Mouse (Mus musculus) Muller cell, postnatal 12 days (primary cell): ENCODE data around the gene Tbc1d19.

Experiments
- DNase-seq: peaks from one replicate; pipeline ENCODE4 v3.0.0-alpha.2; 2015; ENCODE audit errors: inconsistent ontology term

The Tbc1d19 gene

DNA sequence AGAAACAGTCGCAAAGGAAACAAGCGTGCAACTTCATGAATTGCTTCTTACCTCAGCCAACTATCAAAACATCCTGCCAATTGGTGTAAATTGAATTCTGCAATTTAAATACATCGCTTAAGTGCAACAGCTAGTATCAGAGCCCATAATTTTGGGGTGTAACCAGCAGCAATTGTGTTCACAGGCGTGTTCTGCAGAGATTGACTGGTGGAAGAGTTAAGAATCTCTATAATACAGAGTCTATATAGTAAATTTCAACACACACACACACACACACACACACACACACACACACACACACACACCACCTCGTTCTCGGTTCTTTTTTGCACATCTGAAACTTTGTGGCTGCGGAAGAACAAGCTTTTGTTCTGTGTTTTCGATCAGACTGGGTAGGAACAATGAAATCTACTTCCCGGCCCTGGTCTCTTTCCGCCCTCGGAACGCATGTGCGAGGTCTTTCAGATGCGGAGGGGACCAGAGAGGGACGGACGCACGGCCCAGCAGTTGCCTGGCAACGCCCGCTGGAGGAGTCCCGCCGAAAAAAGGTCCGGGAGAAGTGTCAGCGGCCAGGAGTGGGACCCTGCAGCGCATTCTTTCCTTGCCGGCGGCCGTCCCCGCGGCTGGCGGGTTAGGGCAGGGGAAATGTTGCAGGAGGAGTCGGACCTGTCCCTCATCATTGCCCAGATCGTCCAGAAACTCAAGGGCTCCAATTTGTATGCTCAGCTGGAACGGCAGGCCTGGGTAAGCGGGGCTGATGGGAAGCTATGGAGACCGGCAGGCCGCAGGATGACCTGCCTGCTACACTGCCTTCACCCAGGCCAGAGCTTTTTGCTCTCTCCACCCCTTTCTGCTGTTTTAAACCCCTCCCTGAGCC, at the start of gene Tbc1d19:
Tbc1d19 (plus strand) TSS at position 492 of the 877 bp plus-strand sequence.
- peak; percentile 88 for DNase-seq

DNA sequence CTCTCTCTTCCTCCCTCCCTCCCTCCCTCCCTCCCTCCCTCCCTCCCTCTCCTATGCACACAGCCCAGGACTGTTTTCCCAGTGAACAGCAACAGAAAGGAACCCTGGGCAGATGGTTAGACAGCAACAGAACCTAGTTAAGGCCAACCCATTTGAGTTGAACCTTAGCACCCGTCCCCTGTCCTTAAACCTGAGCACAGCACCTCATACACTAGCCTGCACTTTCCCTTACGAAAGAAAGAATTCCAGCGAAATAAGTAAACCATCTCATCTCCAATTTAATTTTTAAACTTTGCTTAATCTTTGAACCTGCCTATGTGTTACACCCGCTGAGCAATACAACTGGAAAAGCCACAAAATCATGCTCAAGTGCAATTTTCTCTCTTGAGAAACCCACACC, 49.5 kb upstream of the Tbc1d19 start:
- DNase-seq, result no peak

DNA sequence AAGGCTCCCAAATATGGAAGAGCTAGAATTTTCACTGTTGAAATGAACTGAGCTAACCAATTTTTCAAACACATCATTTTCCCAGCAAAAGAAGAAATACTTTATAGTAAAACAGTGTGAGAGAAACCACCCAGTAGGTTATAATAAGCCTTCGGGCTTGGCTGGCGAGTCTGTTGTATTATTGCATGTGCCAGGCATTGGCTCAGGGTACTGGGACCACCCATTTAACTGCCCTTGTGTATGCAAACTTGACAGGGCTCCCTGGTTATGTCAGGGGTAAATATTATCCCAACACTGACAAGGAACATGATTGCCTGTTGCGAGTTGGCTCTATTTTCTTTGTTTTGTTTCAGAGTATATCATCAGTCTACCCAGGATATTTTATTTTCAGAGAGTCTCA, 48.5 kb upstream of the Tbc1d19 start:
- no peak for DNase-seq

DNA sequence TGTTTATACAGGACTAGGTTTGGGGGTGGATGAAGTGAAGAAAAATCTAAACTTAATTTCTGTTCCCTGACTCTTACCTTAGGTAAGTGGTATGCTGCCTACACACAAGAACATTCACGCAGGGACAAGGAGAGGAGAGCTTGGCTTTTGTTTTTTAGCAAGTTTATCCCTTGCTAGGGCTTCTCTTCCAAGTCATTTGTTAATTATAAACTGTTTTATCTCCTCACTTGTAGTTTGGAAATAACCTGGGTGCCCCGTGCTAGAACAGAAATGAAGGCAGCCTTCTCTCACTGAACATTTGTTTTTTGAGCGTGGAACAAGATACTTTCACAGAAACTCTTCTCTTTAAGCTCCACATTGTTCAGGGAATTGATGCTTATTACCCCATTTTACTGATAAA, 48.1 kb upstream of the Tbc1d19 start:
- DNase-seq, result no peak

DNA sequence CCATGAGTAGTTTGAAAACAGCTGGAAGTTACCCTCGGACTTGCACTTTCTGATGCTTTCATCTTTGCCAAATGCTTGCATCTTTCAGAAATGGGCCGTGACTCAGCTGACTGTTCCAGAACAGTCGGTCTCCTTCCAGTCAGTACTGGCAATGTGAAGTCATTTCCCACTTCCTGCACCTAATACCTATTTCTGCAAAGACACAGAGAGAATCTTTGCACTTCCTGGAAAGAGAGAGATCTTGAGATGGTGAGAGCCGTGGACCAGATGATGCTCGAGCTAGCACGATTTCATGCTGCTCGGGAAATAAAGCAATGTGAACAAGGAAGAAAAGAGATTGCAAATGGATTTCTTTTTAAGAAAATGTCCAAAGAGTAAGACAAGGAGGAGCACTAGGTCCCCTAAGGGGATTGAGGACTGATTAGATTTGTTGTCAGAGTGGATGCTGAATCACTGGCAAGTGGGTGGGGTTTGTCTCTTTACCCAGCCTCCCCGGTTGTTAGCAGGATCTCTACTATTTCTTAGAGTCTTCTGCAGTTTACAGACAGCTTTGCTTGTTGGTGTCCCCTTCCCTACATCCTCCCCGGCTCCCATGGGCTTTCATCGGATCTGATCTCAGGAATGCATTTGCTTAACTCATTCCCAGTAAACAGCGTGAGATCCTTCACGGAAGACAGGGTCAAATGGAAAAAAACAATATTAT, 24.4 kb upstream of the Tbc1d19 start:
- DNase-seq, result no peak

DNA sequence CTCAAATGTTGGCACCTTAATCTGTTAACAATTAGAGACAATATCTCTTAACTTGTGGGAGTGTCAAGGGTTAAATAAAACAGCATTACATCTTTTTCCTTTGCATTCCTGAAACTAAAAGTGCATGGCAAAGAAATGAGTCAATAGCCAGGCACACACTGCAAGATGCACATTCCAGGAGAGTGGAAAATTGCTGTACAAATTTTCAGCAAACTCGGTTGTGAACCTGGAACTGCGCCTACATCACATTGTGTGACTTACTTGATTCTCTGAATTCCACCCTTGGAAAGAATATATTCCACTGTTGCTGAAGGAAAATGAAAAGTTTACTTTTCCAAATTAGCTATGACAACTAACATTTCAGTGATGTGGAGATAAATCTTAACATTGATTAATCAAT, 8.0 kb upstream of the Tbc1d19 start:
- peak; percentile 69 for DNase-seq

DNA sequence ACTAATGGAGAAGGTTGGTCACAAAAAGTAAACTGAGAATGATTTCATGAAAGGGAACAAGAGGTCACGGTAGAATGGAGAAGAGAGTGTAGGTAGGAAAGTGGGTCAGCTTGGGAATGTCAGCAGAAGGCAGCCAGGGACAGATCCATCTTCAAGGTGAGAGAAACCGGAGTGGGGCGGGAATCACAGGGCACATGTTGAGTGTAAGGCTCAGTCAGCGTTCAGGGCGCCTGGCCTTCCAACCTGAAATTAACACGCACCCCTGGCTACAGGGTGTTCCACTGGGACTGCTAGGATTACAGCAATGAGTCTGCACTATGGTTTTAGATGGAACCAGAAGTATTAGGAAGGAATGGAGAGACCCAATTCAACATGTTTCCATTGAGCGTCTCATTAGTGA, 10.3 kb downstream of the Tbc1d19 start:
- no peak for DNase-seq

DNA sequence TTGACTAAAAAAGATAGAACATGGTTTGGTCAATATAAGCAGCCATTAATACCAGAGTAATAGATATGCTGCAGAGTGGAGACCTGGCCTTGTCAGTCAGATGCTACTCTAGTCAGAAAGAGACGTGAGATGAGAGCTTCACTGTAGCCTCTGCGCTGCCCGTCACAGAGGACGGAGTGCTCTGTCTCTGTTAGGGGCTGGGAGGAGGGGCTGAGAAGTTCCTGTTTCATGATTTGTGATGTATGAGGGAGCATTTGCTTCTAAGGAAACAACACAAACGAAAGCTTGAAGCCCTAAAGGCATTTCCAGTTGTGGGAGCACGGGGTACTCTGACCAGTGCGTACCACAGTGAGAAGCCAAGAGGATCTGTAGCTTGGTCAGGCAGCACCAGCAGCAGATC, 16.5 kb downstream of the Tbc1d19 start:
- no peak for DNase-seq

DNA sequence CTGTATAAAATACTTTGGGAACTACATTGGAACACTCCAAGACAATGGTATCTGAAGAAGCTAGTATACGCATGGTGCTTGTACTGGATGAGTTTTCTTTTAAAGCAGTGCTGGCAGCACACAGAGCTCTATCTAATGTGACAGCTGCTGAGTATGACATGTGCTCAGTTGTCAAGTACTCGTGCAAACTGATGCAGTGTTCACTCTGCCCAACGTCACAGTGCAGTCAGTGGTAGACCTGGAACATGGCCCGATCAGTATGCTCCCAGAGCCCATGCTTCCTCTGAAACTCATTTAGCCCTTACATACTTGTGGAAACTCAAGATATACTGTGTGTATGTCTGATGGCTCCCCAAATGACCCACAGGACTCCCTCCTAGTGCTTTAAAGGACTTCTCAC, 25.1 kb downstream of the Tbc1d19 start:
- DNase-seq, result no peak

DNA sequence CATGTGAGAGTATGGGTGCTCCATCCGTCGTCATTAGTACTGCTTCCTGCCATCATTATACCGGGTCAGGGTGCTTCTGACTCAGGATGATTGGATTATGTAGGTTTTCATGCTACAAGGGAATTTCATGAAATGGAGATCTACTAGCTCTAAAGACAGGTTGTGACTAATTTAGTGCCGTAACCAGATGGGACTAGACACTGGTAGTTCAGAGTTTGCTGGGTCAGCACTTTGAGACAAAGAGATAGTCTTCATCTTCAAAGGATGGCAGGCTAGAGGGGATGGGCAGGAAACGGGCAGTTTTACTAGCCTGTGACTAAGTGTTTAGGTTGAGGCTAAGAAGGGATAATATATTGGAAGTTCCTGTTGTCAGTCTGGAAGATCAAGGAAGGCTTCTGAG, 31.9 kb downstream of the Tbc1d19 start:
- no peak for DNase-seq

DNA sequence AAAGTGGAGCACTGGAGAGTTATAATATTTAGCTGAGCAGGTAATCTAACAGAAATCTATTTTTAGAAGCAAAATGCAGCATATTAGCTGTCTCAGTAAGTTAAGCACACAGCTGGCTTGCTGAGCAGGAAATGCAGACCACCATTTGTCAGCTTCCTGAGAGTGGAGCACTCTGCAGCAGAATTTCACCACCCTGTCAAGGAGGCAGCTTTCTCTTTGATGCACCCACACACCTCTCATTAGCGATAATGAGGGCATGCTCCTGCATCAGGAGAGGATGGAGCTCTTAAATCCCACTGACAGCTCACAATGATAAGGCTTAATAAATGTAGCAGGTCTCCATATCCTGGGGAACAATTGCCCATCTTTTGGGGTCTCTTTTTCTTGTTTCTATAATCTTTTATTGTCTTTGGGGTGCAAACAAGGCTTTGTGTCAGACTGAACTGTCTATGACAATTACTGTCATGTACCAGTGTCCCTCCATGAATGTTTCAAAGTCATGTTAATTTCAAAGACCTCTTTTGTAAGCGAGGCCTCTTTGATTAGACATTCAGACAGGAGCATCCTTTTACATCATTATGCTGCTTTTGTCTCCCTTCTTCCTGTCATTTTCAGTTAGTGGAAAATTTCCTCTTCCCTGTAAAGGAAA, 39.0 kb downstream of the Tbc1d19 start:
- DNase-seq, result peak; percentile 35

DNA sequence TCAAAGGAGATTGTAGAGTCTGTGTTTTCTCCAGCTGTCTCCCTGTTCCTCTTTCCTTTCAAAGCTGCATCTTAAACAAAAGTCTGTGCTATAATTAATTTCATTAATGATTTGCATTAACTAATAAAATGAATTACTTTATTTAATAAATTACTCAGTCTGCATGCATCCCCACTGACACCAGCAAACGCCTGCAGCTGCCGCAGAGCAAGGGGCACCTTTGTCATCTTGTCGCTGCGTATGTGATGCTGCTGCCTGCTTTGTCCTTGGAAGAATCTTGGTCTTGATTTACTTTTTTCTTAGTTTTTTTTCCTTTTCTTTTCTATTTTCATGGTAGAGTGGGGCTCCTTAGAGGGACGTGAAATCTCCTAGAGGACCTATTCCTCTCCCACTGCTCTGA, 43.2 kb downstream of the Tbc1d19 start:
- no peak for DNase-seq

DNA sequence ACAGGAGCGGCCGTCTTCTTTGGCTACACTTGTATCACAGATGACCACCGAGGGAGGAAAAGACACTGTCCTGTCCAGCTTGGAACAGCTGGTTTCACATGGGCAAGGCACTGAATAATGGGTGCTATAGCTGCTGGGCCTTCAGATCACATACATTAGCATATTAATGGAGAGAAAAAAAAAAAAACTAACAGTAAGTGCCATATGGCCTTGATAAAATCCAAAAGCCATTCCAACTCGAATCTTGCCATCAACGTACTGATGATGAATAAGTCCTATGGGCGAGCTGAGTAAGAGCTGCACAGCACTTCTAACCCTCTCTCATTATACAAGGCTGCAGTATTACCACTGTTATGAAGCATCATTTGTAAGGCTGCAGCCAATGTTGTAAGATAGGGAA, 45.2 kb downstream of the Tbc1d19 start:
- DNase-seq, result no peak

DNA sequence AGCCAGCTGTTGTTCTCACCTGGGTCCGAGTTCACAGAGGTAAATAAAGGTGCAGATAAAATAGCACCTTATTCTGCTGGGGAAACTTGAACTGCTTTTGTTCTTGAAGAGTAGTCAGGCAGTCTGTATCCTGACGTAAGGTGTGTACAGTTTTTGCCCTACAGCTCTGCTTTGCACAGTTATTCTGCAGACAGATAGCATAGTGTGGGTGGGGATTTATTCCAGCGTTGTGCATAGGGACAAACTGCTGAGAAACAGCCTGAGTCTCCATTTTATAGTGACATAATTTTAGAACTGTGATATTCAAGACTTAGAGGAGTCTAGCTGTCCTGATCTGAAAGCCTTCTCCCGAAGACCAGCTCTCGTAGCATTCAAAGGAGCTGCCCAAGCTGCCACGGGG, 46.6 kb downstream of the Tbc1d19 start:
- DNase-seq, result no peak

DNA sequence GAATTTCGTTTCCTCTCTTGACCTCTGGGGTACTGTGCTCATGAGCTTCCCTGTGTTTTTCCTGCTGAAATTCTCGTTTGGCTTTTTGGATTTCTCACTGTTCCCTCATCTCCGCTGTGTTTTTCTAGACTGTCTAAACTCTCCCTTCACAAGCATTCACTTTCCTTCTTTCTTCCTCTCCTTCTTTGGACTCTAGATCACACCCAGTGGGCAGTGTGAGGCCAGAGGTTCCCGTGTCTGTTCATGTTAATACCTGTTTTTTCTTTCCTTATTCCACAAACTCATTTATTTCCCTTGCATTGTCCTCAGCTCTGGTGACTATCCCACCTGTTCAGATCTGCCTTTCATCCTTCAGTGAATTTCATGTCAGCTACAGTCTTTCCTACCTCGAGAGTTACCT, 55.7 kb downstream of the Tbc1d19 start:
- no peak for DNase-seq

DNA sequence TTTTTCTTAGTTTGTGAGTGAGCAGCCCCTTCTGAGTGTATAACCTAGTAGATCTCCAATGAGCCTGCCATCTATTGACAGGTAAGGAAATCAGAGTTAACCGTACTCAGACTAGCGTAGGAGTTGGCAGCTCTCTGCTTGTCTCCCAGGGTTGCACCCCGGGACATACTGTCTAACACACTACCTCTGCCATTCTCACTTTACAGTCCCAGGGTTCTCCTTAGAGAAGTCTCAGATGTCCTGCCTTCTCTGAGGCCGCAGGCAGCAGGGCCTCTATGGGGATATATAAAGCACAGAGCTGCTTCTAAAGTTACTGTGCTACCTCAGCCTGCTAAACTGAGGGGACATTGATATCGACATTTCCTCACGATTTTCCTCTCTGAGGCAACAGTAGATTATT, 56.6 kb downstream of the Tbc1d19 start:
- DNase-seq, result no peak

DNA sequence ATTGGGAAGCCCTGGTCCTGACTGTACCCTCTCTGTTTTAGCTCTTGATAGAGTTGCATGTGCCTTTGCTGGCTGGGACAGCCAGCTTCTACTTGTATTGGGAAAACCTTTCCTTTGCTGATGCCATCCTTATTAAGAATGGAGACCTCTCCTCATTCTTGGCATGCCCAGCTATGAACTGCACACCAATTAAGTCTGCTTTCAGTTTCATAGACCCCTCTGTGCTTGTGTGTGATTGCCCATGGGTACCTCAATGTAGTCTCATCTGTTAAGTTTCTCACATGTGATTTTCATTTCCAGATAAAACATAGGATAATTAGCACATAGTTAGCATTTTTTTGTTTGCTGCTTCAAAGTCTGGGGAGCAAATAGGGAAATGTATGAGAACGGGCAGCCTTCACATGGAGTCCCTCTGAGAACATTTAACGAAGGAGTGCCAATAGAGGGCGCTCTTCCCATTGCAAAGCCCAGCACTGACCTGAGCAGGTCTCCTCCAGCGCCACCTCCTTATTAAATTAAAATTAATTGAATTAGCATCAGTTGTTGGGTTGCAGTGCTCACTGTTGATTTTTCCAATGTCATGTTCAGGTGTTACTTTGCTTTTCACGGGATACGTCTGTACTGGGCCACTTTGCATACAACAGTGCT, 62.4 kb downstream of the Tbc1d19 start:
- peak; percentile 63 for DNase-seq

DNA sequence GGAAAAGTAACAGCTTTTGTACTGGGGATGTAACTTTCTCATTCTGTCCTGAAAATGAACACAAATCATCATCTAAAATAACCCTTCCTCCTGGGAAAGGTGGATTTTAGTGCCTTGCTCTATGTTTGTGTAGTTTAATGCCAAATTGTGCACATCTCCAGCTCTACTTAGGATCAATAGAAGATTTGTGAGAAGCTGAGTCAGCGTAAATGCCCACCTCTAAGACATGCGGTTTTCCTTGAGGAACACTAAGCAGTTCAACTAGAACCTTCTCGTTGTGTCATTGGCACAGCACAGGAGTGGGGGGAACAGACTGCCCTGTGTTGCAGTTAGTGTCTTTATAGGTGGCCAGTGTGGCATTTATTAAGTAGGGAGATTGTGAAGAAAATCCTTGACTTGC, 65.6 kb downstream of the Tbc1d19 start:
- no peak for DNase-seq

DNA sequence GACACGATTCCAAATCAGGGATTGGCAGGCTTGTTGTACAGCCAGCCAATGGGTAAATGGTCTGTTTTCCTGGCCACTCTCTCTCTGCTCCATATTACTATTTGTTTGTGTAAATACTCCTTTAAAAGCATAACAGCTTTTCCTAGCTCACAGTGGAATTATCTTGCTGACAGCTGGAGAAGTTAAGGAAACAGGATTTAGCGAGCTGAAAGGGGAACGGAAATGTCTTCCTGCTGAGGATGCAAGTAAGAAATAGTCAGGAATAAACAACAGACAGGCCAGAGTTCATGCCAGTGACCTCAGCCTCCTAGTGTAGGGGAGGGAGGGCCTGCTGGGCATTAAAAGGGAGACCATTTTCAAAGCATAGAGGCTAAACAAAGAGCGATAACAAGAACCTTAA, 71.3 kb downstream of the Tbc1d19 start:
- no peak for DNase-seq

DNA sequence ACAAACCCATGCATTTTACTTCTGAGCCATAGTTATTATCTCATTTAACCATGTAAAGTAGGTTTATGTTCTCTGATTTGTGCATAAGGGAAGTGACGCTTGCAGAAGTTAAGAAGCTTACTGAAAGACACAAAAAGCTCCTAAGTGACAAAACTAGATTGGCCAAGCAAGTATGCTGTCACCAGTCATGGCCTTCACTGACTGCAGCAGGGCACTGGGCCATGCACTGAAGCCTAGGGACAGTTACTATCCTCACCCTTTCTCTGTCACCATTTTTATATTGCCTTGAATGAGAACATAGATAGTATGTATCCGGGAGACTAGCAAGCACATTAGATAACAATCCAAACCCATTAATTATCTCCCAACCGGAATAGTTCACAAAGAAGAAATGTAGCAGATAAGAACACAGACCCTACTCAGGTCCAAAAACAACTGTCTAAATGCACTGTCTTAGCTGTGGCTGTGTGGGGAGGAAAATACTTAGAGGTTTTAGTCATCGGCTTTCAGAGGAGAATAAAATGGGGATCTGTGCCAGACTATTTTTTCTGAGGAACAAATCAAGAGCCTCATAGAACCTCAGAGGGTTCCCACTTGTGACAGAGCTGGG, 72.1 kb downstream of the Tbc1d19 start:
- DNase-seq, result peak; percentile 53

DNA sequence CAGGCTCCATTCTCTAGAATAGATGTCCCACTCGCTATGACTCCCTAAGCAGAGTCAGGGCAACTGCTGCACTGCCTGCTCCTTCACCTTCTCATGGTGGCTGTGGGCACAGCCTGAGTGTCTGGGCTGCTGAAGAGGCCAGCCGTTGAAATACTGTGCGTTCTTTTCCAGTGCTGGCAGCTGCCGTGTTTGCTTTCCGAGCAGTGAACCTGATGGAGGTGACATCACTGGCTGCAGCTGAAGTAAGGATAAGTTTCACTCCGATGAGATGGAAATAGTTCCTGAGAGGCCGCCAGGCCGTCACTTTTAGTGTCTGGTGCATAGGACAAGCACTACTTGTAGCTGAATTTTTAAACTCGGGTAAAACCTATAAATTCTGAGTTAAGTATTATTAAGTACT, 92.0 kb downstream of the Tbc1d19 start:
- DNase-seq, result no peak

DNA sequence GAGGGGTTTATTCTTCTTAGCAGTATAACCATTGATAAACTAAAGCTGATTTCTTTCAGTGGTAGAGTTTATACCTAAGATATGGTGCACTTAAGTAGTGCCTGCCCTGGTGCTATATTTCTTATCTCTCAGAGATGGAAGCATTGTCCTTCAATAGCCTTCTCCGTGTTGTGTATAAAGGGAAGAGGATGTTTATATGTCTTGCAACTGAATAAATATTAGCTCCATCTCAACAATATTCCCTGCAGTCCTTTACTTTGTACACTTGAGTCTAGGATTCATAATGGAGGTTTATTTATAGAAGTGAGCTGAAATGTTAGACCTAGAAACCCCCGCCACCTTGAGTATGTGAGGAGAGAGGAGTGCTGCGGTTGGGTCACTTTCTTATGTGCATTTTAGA, 93.4 kb downstream of the Tbc1d19 start:
- DNase-seq, result no peak
